Mouse (Mus musculus) olfactory bulb, adult 2 months (tissue): ENCODE data around the gene Bcl2l10. TPM values are rescaled to one million over a fixed set of nuclear protein-coding genes. Genes with fewer than 3 reads are reported as not detected.

Experiments
- H3K27ac ChIP-seq: fragments of 200-500 bp; 2 replicates; pipeline ENCODE4 v1.5.1; 2012; ENCODE audit warnings: low read depth, low read length; ENCODE audit not compliant: insufficient read depth
- H3K4me1 ChIP-seq: fragments of 200-500 bp; 2 replicates; pipeline ENCODE4 v1.6.1; 2012; ENCODE audit warnings: low read length; ENCODE audit not compliant: control insufficient read depth, insufficient read depth
- H3K4me3 ChIP-seq: fragments of 200-500 bp; 2 replicates; pipeline ENCODE4 v1.5.1; 2012; ENCODE audit warnings: mild to moderate bottlenecking, low read depth, low read length, moderate library complexity; ENCODE audit not compliant: insufficient read depth
- CTCF ChIP-seq: fragments of 200-500 bp; IDR thresholded peaks from 2 replicates; pipeline ENCODE4 v1.5.1; 2012; ENCODE audit warnings: low read depth, mild to moderate bottlenecking, low read length, moderate library complexity; ENCODE audit not compliant: insufficient read depth
- POLR2A ChIP-seq: fragments of 200-500 bp; IDR thresholded peaks from 2 replicates; pipeline ENCODE4 v1.6.1; 2012; ENCODE audit warnings: mild to moderate bottlenecking, low read depth, low read length, moderate library complexity; ENCODE audit not compliant: insufficient read depth
- WGBS: fragments of 180-500 bp; shearing (Covaris S2); methylation state at CpG from one replicate; pipeline ENCODE4 v1.1.7; 2018; 5-methylcytosine and 5-hydroxymethylcytosine counted together
- polyA plus RNA-seq: library from polyadenylated mRNA; stranded (reverse); fragments of >200 nt; gene quantifications from 2 replicates; pipeline ENCODE4 v1.2.4, GENCODE M21; 2012; ENCODE audit warnings: low replicate concordance; ENCODE audit not compliant: missing spikeins, insufficient read depth, insufficient read length

Gene Bcl2l10
- polyA plus RNA-seq, 1 experiment: not detected

GRCm38 (mm10) chr9:75328047-75328446, 19.5 kb upstream of the Bcl2l10 start:
- Histone ChIP-seq H3K27ac (no peak overlapping the region), H3K4me1 (peaks cover 34% of the 10 kb centered on the region), H3K4me3 (no peak overlapping the region)
- no peak for TF ChIP-seq POLR2A
- no peak for TF ChIP-seq CTCF
- WGBS: 95% methylated on average over 3 of the region's 3 CpGs

GRCm38 (mm10) chr9:75330821-75331220, 16.7 kb upstream of the Bcl2l10 start:
- 68% methylated on average over 8 of the region's 8 CpGs for WGBS
- Histone ChIP-seq H3K27ac (peak overlapping the region; percentile 60), H3K4me1 (peaks cover 31% of the 10 kb centered on the region), H3K4me3 (no peak overlapping the region)
- TF ChIP-seq POLR2A (no peak), CTCF (no peak)

GRCm38 (mm10) chr9:75334440-75334839, 13.1 kb upstream of the Bcl2l10 start:
- 84% methylated on average over 4 of the region's 4 CpGs for WGBS
- H3K4me3 ChIP-seq: no peak overlapping the region
- H3K27ac ChIP-seq: peak overlapping the region; percentile 24; the same call in 1 of the 2 replicates
- H3K4me1 ChIP-seq: peaks cover 34% of the 10 kb centered on the region
- no peak for TF ChIP-seq POLR2A
- TF ChIP-seq CTCF: no peak

GRCm38 (mm10) chr9:75338016-75338415, 9.5 kb upstream of the Bcl2l10 start:
- WGBS: 28% methylated on average over 6 of the region's 6 CpGs
- no peak overlapping the region for H3K4me3 ChIP-seq
- TF ChIP-seq POLR2A (no peak), CTCF (no peak)
- peak overlapping the region; percentile 97 for H3K27ac ChIP-seq
- peaks cover 34% of the 10 kb centered on the region for H3K4me1 ChIP-seq

GRCm38 (mm10) chr9:75342433-75342832, 5.1 kb upstream of the Bcl2l10 start:
- TF ChIP-seq CTCF: no peak
- TF ChIP-seq POLR2A: no peak
- H3K4me3 ChIP-seq: no peak overlapping the region
- H3K27ac ChIP-seq: no peak overlapping the region
- WGBS: 85% methylated on average over 4 of the region's 4 CpGs
- peaks cover 14% of the 10 kb centered on the region for H3K4me1 ChIP-seq

GRCm38 (mm10) chr9:75348066-75348465, 508 bp downstream of the Bcl2l10 start:
- H3K4me1 ChIP-seq: no peaks in the 10 kb centered on the region
- H3K4me3 ChIP-seq: no peak overlapping the region
- 90% methylated on average over 17 of the region's 17 CpGs for WGBS
- H3K27ac ChIP-seq: no peak overlapping the region
- no peak for TF ChIP-seq POLR2A
- no peak for TF ChIP-seq CTCF

GRCm38 (mm10) chr9:75348641-75349040, 1.1 kb downstream of the Bcl2l10 start:
- Histone ChIP-seq H3K27ac (no peak overlapping the region), H3K4me1 (0 out of 2 replicates have a peak, but pooled peaks cover 2% of the 10 kb centered on the region), H3K4me3 (no peak overlapping the region)
- TF ChIP-seq POLR2A (no peak), CTCF (no peak)
- WGBS: 68% methylated on average over 3 of the region's 3 CpGs

GRCm38 (mm10) chr9:75353094-75353493, 5.5 kb downstream of the Bcl2l10 start:
- 51% methylated on average over 8 of the region's 8 CpGs for WGBS
- TF ChIP-seq CTCF (no peak), POLR2A (no peak)

GRCm38 (mm10) chr9:75355783-75356182, 8.2 kb downstream of the Bcl2l10 start:
- Histone ChIP-seq H3K27ac (no peak overlapping the region), H3K4me3 (no peak overlapping the region), H3K4me1 (peaks cover 6% of the 10 kb centered on the region)
- TF ChIP-seq POLR2A: no peak
- no peak for TF ChIP-seq CTCF
- 91% methylated on average over 4 of the region's 4 CpGs for WGBS

More at GRCm38 (mm10) chr9:75353094-75353493, 5.5 kb downstream of the Bcl2l10 start:
- Histone ChIP-seq H3K4me3 (no peak overlapping the region), H3K27ac (no peak overlapping the region), H3K4me1 (peaks cover 6% of the 10 kb centered on the region)
